Mouse (Mus musculus): ENCODE results near the gene Gm49369.

DNA sequence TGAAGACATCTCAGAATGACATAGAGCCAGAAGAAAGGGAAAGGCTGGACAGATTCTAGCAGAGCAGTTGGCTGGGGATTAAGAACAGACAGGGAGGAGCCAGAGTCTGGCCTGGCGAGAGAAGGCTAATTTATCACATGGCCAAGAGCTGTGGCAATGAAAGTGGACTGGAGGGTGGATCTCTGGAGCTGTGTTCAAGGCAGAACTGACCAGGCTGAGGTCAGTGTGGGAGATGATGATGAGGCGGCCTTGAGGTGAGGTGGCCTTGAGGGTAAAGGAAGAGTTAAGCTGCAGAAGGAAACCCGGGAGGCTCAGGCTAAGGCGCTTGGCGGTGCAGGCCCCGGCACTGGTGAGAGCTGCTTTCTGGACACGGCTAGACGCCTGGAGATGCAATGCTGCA, 23.3 kb downstream of the Gm49369 start:
- TF ChIP-seq CTCF (IDR thresholded peaks at IDR 0.05; ENCODE audit: control insufficient read depth, insufficient read depth, insufficient replicate concordance, low read depth, low read length) (no peak), POLR2A (IDR thresholded peaks at IDR 0.05; ENCODE audit: control insufficient read depth, low read depth, low read length) (no peak)

All from testis, adult 2 months (tissue).